Mouse (Mus musculus): ENCODE measurements around the gene Cyp3a44. TPM values are rescaled to one million over a fixed set of nuclear protein-coding genes. Genes with fewer than 3 reads are reported as not detected.
"Not testable (repeated sequence)": the region's sequence is repeated elsewhere in the genome, so short reads cannot be mapped to it uniquely, and the experiment has no call there.

Gene Cyp3a44
- 0.07 and 0.37 TPM in 2 replicates for polyA plus RNA-seq (2012; rRNA removed)

DNA sequence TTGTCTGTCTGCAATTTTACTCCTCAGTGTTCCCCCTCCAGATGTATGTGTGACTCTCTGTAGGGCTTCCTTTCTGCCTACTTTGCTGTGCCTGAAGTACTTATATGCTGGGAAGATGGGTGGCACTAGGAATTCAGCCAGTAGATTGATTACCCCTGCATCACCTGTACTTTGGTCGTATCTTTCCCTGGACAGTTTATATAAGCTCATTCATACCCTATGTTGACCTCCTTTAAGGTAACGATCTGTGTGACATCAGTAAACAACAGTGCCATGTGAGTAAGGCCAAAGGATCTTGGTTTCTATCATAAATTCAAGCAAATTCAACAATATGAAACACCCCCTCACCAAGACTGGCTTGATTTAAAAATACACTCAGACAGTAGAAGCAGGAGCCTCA is at the start of gene Cyp3a44:
Gene Cyp3a44, minus strand, starts transcription at position 79 of the 400 bp plus-strand sequence.
- WGBS, result 34% methylated on average over 2 of the region's 2 CpGs
- DNase-seq (ENCODE audit: low read depth, low spot score), result not testable (repeated sequence)

GRCm38 (mm10) chr5:145800229-145800628 is 5.4 kb downstream of the Cyp3a44 start:
- not testable (repeated sequence) for DNase-seq (ENCODE audit: low read depth, low spot score)

DNA sequence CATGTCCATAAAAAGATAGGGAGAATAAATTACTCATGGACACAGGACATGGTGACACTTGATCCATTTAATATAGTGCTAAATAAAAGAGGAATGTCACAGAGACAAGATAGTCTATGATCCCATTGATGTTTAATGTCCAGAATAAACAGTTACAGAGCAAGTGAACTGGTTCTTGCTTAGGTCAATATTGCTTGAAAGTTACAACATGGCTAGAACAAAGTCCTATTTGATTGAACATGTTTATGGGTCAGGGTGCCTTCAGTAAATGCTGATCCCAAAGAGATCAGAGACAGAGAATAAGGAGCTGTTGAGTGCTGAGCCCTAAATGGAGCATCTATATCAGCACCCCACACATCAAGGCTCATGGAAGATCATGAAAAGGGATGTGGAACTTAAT is 12.4 kb downstream of the Cyp3a44 start:
- not testable (repeated sequence) for DNase-seq (ENCODE audit: low read depth, low spot score)

GRCm38 (mm10) chr5:145737512-145737911 is 68.2 kb downstream of the Cyp3a44 start:
- WGBS, result 69% methylated on average over 3 of the region's 3 CpGs
- not testable (repeated sequence) for DNase-seq (ENCODE audit: low read depth, low spot score)

Other genes starting within 250 kb of the Cyp3a44 start
- gene Cyp3a41b, start 221.1 kb downstream of the Cyp3a44 start, polyA plus RNA-seq (2012; rRNA removed), result not detected in 2 replicates
- gene Cyp3a41a, start 85.7 kb downstream of the Cyp3a44 start, polyA plus RNA-seq (2012; rRNA removed), result not detected in 2 replicates
- gene Cyp3a11, start 74.1 kb upstream of the Cyp3a44 start, polyA plus RNA-seq (2012; rRNA removed), result 0.89 and 21.4 TPM in 2 replicates
- 3.9 and 18.3 TPM in 2 replicates for gene Cyp3a25, start 203.7 kb upstream of the Cyp3a44 start, polyA plus RNA-seq (2012; rRNA removed)